Mouse (Mus musculus): ENCODE results near the gene Abi1.

DNA sequence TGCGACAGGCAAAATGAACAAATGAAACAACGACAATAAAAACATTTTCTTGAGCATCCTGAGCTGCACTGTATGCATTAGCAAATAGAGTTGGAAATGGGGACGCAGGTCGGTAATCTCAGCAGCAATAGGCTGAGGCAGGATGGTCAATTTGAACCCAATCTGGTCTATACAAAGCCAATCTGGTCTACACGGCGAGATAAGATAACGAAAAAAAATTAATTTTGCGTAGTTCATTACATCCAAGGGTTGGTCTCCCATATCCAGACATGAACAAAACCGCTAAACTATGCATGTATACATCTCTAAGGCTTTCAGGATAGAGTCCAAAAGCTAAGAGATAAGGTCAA lies 145.1 kb downstream of the Abi1 start:
- TF ChIP-seq CTCF (IDR thresholded peaks at IDR 0.05; ENCODE audit: borderline replicate concordance, control insufficient read depth, extremely low read depth, insufficient read depth, low read length, poor library complexity): no peak
- no peak for TF ChIP-seq POLR2A (IDR thresholded peaks at IDR 0.05; ENCODE audit: control insufficient read depth, extremely low read depth, insufficient read depth, low read length, poor library complexity)
